Mouse (Mus musculus) kidney, embryonic 16.5 days (tissue): ENCODE results near the gene 4930558C23Rik. TPM values are rescaled to one million over a fixed set of nuclear protein-coding genes. Genes with fewer than 3 reads are reported as not detected.
"Not testable (repeated sequence)": the region's sequence is repeated elsewhere in the genome, so short reads cannot be mapped to it uniquely, and the experiment has no call there.

ENCODE experiments used
- ATAC-seq: fragments of 200-750 bp; cut with Nextera tagmentation; 2 replicates; pipeline ENCODE4 v1.8.0; 2017; ENCODE audit warnings: moderate TSS enrichment; ENCODE audit not compliant: low FRiP score, low TSS enrichment
- H3K27ac ChIP-seq: fragments of 300-500 bp; sonication (generic); 2 replicates; pipeline ENCODE4 v1.5.1; 2014; ENCODE audit warnings: low read length
- H3K27me3 ChIP-seq: fragments of 300-500 bp; sonication (generic); 2 replicates; pipeline ENCODE4 v1.6.1; 2014; ENCODE audit warnings: low read length, control low read depth, mixed read lengths; ENCODE audit not compliant: insufficient read depth
- H3K36me3 ChIP-seq: fragments of 300-500 bp; sonication (generic); 2 replicates; pipeline ENCODE4 v1.6.1; 2014; ENCODE audit warnings: low read length, control low read depth, mixed read lengths; ENCODE audit not compliant: insufficient read depth
- H3K4me1 ChIP-seq: fragments of 300-500 bp; sonication (generic); 2 replicates; pipeline ENCODE4 v1.6.1; 2014; ENCODE audit warnings: low read length, control low read depth, mixed read lengths; ENCODE audit not compliant: insufficient read depth
- H3K4me2 ChIP-seq: fragments of 300-500 bp; sonication (generic); replicated peaks from 2 replicates; pipeline ENCODE4 v1.6.1; 2014; ENCODE audit warnings: low read depth, low read length
- H3K4me3 ChIP-seq: fragments of 300-500 bp; sonication (generic); 2 replicates; pipeline ENCODE4 v1.5.1; 2014; ENCODE audit warnings: mild to moderate bottlenecking, low read length
- H3K9ac ChIP-seq: fragments of 300-500 bp; sonication (generic); replicated peaks from 2 replicates; pipeline ENCODE4 v1.6.1; 2014; ENCODE audit warnings: low read length
- H3K9me3 ChIP-seq: fragments of 300-500 bp; sonication (generic); 2 replicates; pipeline ENCODE4 v1.6.1; 2016; ENCODE audit warnings: low read length, control low read depth
- WGBS: fragments of 180-500 bp; shearing (Covaris S2); extraction: QIAGEN DNeasy Blood & Tissue Kit; methylation state at CpG from one replicate; pipeline ENCODE4 v1.1.7; 2014; 5-methylcytosine and 5-hydroxymethylcytosine counted together
- polyA plus RNA-seq: library from polyadenylated mRNA; unstranded; fragments of >200 nt; fragmentation: Nextera tagmentation; extraction: Ambion mirVana; gene quantifications from 2 replicates; pipeline ENCODE4 v1.2.1, GENCODE M21; 2015

4930558C23Rik gene
- polyA plus RNA-seq, 1 experiment from 2014 or later = 0.52 TPM

- Histone ChIP-seq H3K27ac (peak within 1 kb of the TSS; percentile 84), H3K4me3 (peak within 1 kb of the TSS; percentile 93), H3K9ac (peak within 1 kb of the TSS; percentile 89), H3K4me1 (peaks cover 10% of the 10 kb centered on the region; the same call in 1 of the 2 replicates), H3K27me3 (no peaks in the 10 kb centered on the region), H3K4me2 (peak within 1 kb of the TSS; percentile 92), H3K36me3 (peaks cover 11% of the 10 kb centered on the region; the same call in 1 of the 2 replicates), H3K9me3 (no peaks in the 10 kb centered on the region)
- peak; percentile 100 for ATAC-seq
- WGBS = under 1% methylated on average over 46 of the region's 47 CpGs
These were observed 31.7 kb upstream of the 4930558C23Rik start, which contains the start of gene Arnt for GRCm38 (mm10) chr3:95434136-95434982. TSS of gene Arnt (plus strand) at chr3:95434388.

DNA sequence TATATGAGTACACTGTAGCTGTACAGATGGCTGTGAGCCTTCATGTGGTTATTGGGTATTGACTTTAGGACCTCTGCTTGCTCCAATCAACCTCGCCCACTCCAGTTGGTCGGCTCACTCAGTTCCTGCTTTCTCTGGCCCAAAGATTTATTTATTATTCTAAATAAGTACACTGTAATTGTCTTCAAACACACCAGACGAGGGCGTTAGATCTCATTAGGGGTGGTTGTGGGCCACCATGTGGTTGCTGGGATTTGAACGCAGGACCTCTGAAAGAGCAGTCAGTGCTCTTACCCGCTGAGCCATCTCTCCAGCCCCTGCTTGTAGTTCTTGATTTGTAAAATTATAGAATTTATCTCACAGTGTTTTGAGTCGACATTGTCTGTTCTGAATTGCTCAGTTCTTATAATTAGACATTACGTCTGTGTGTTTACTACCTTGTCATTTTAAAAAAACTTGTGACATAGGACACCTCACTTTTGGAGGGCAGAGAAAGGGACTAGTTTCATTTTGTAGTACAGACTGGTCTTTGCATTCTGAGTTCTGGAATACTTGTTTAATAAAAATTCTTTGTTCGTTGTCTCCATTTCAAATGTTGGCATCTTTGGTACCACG is 30.8 kb upstream of the 4930558C23Rik start:
- Histone ChIP-seq H3K9ac (peak overlapping the region; percentile 89), H3K27ac (no peak overlapping the region), H3K36me3 (peaks cover 11% of the 10 kb centered on the region; the same call in 1 of the 2 replicates), H3K4me2 (peak overlapping the region; percentile 43), H3K4me3 (peak overlapping the region; percentile 93), H3K27me3 (no peaks in the 10 kb centered on the region), H3K4me1 (peaks cover 10% of the 10 kb centered on the region; the same call in 1 of the 2 replicates), H3K9me3 (no peaks in the 10 kb centered on the region)
- 71% methylated on average over 10 of the region's 10 CpGs for WGBS
- ATAC-seq = no peak

DNA sequence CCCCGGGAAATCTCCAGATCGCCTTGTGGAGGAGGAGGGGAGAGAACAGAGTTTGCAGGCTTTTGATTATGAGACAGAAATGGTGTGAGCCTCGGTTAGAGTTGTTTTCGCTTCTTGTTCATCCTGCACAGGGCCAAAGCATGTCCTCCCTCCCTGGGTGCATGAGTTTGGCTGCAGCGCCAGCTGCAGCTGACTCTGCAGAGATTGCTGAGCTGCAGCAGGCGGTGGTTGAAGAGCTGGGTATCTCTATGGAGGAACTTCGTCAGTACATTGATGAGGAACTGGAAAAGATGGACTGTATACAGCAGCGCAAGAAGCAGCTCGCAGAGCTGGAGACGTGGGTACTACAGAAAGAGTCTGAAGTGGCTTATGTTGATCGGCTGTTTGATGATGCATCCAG is 25.8 kb upstream of the 4930558C23Rik start:
- not testable (repeated sequence) for H3K27ac ChIP-seq, H3K4me1 ChIP-seq, H3K4me3 ChIP-seq, H3K36me3 ChIP-seq, H3K9ac ChIP-seq, H3K4me2 ChIP-seq, H3K9me3 ChIP-seq, H3K27me3 ChIP-seq
- 0 out of 2 replicates have a peak, but pooled peaks have one; percentile 39 for ATAC-seq
- WGBS = 71% methylated on average over 4 of the region's 11 CpGs

GRCm38 (mm10) chr3:95427891-95428238 is 25.2 kb upstream of the 4930558C23Rik start:
- 22% methylated on average over 13 of the region's 21 CpGs for WGBS
- H3K4me2 ChIP-seq = peak overlapping the region; percentile 54
- H3K36me3 ChIP-seq, H3K9me3 ChIP-seq, H3K27ac ChIP-seq, H3K4me1 ChIP-seq, H3K27me3 ChIP-seq: not testable (repeated sequence)
- peak overlapping the region; percentile 50; the same call in 1 of the 2 replicates for H3K9ac ChIP-seq
- H3K4me3 ChIP-seq = peak overlapping the region; percentile 39
- ATAC-seq = 0 out of 2 replicates have a peak, but pooled peaks have one; percentile 6

GRCm38 (mm10) chr3:95427117-95427890 is 24.7 kb upstream of the 4930558C23Rik start:
- Histone ChIP-seq H3K9ac (peak overlapping the region; percentile 50; the same call in 1 of the 2 replicates), H3K4me3 (peak overlapping the region; percentile 39), H3K4me2 (peak overlapping the region; percentile 54)
- not testable (repeated sequence) for H3K4me1 ChIP-seq, H3K9me3 ChIP-seq, H3K27me3 ChIP-seq, H3K36me3 ChIP-seq, H3K27ac ChIP-seq
- WGBS = 43% methylated on average over 6 of the region's 33 CpGs
- ATAC-seq = peak; percentile 79

GRCm38 (mm10) chr3:95426476-95426875 is 23.8 kb upstream of the 4930558C23Rik start:
- H3K36me3 ChIP-seq, H3K4me1 ChIP-seq: not testable (repeated sequence)
- WGBS = 87% methylated on average over 5 of the region's 5 CpGs

DNA sequence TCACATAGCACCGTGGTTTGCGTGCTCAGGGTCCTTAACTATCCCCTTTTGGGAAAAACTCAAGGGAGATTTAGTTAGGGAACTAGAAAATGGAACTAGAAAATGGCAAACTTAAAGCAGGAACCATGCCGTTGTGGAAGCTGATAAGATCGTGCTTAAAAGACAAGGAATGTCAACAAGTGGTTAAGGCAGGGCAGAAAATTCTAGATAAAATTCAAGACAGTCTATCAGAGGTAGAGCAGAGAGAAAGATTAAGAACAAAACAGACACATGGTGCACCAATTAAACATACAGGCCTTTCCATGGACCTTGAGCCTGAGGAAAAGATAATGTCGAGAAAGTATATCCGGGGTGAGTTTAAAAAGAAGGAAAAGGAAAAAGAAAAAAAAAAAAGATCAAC is 15.2 kb upstream of the 4930558C23Rik start:
- H3K4me1 ChIP-seq = no peaks in the 10 kb centered on the region

More at GRCm38 (mm10) chr3:95426476-95426875, 23.8 kb upstream of the 4930558C23Rik start:
- H3K4me2 ChIP-seq, H3K9ac ChIP-seq, ATAC-seq, H3K4me3 ChIP-seq, H3K27ac ChIP-seq, H3K27me3 ChIP-seq: not testable (repeated sequence)
- peaks cover 14% of the 10 kb centered on the region for H3K9me3 ChIP-seq

DNA sequence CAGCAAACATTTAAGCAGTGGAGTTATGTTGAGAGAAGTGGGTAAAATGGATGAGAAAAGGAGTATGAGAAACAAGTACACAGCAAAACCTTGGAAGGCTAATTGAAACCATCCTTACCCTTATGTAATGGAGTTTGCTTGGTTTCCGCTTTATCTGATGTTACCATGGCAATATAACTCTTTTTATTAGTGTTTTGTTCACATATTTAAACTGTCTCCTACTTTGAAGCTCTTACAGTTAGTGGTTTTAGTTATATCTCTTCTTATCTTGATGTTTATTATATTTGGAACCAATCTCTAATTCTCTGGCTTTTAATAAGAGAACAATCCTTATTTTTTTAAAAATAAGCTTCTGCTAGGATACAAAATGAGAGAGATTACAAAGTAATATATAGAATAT is 9.6 kb upstream of the 4930558C23Rik start:
- no peak overlapping the region for H3K4me3 ChIP-seq
- no peak overlapping the region for H3K27ac ChIP-seq
- H3K9me3 ChIP-seq = no peaks in the 10 kb centered on the region
- no peaks in the 10 kb centered on the region for H3K4me1 ChIP-seq
- no peaks in the 10 kb centered on the region for H3K27me3 ChIP-seq
- no peak overlapping the region for H3K4me2 ChIP-seq
- ATAC-seq = no peak
- WGBS = 84% methylated on average over 1 of the region's 1 CpGs
- H3K9ac ChIP-seq = no peak overlapping the region
- H3K36me3 ChIP-seq = no peaks in the 10 kb centered on the region

More for the DNA sequence above, 15.2 kb upstream of the 4930558C23Rik start:
- Histone ChIP-seq H3K27me3 (no peaks in the 10 kb centered on the region), H3K9me3 (peaks cover 27% of the 10 kb centered on the region), H3K36me3 (no peaks in the 10 kb centered on the region), H3K4me2 (no peak overlapping the region), H3K27ac (no peak overlapping the region), H3K4me3 (no peak overlapping the region), H3K9ac (no peak overlapping the region)
- WGBS = 95% methylated on average over 6 of the region's 6 CpGs
- no peak for ATAC-seq

DNA sequence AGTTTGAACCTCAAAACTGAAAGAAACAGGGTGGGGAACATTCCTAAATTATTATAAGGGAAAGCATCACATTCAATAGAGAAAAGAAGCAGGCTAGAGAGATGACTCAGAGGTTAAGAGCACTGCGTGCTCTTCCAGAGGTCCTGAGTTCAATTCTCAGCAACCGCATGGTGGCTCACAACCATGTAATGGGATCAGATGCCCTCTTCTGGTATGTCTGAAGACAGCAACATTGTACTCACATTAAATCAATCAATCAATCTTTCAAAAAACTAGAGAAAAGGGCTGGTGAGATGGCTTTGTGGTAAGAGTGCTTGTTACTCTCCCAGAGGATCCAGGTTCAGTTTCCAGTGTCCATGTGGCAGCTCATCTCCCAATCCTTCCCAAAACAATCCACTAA is 6.2 kb upstream of the 4930558C23Rik start:
- Histone ChIP-seq H3K9me3 (no peaks in the 10 kb centered on the region), H3K4me1 (no peaks in the 10 kb centered on the region), H3K9ac (no peak overlapping the region), H3K36me3 (no peaks in the 10 kb centered on the region), H3K27me3 (no peaks in the 10 kb centered on the region), H3K27ac (no peak overlapping the region), H3K4me2 (no peak overlapping the region), H3K4me3 (no peak overlapping the region)
- no peak for ATAC-seq
- WGBS = 100% methylated on average over 2 of the region's 2 CpGs
